Mouse (Mus musculus) MEL (cell line): ENCODE data around the gene Cpxm2.

Experiments
- CHD2 ChIP-seq: IDR thresholded peaks from 2 replicates; pipeline ENCODE4 v1.6.1; 2011; ENCODE audit warnings: low read length, improper control_type of control experiment
- CTCF ChIP-seq, 3 experiments: IDR thresholded peaks in 2 of 3; conservative IDR thresholded peaks in 1 of 3; 2 replicates each; pipeline ENCODE4 v1.5.1; 2011 to 2012; ENCODE audit warnings: low read length in 3 of 3, low read depth in 2 of 3, mild to moderate bottlenecking in 2 of 3, improper control_type of control experiment in 1 of 3, inconsistent platforms in 1 of 3, mixed read lengths in 1 of 3, moderate library complexity in 1 of 3; ENCODE audit not compliant: control insufficient read depth in 1 of 3, insufficient read depth in 1 of 3, poor library complexity in 1 of 3, severe bottlenecking in 1 of 3
- MAFK ChIP-seq: IDR thresholded peaks from 2 replicates; pipeline ENCODE4 v1.6.1; 2011; ENCODE audit warnings: low read depth, mild to moderate bottlenecking, low read length, improper control_type of control experiment, borderline replicate concordance
- TCF12 ChIP-seq: IDR thresholded peaks from 2 replicates; pipeline ENCODE4 v1.6.1; 2014; ENCODE audit warnings: low read depth, mild to moderate bottlenecking, inconsistent platforms, low read length, improper control_type of control experiment, moderate library complexity

DNA sequence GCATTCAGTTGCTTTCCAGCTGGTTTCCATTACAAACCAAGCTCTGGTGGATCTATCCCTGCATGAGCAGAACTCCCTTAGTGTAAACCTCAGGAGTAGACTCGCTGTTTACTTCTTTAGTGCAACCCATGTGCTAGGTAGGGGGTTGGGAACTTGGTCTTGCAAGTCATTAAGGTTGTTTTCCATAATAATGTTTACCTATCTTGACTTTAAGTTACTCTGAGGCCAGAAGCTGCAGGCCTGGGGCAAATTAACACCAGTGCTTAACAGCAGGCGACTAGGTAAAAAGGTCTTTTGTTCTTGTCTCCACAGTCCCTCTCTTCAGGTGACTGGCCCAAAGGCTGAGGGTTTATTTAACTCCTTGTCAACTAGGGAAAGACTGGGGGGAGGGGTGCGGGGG lies 139.3 kb downstream of the Cpxm2 start:
- no peak for TF ChIP-seq CHD2
- TF ChIP-seq MAFK: no peak
- no peak for TF ChIP-seq CTCF (IDR thresholded peaks at IDR 0.05 in 2 of 3, conservative IDR thresholded peaks at IDR 0.05 in 1 of 3; ENCODE audit: control insufficient read depth in 1 of 3, insufficient read depth in 1 of 3, low read depth in 2 of 3, low read length in 3 of 3, poor library complexity in 1 of 3, severe bottlenecking in 1 of 3)
- TF ChIP-seq TCF12: no peak
